Mouse (Mus musculus): Measurements from ENCODE around the gene Cma1. TPM values are rescaled to one million over a fixed set of nuclear protein-coding genes. Genes with fewer than 3 reads are reported as not detected.

Cma1 gene
- polyA plus RNA-seq, 1 experiment from 2014 or later, result 0.12 TPM

DNA sequence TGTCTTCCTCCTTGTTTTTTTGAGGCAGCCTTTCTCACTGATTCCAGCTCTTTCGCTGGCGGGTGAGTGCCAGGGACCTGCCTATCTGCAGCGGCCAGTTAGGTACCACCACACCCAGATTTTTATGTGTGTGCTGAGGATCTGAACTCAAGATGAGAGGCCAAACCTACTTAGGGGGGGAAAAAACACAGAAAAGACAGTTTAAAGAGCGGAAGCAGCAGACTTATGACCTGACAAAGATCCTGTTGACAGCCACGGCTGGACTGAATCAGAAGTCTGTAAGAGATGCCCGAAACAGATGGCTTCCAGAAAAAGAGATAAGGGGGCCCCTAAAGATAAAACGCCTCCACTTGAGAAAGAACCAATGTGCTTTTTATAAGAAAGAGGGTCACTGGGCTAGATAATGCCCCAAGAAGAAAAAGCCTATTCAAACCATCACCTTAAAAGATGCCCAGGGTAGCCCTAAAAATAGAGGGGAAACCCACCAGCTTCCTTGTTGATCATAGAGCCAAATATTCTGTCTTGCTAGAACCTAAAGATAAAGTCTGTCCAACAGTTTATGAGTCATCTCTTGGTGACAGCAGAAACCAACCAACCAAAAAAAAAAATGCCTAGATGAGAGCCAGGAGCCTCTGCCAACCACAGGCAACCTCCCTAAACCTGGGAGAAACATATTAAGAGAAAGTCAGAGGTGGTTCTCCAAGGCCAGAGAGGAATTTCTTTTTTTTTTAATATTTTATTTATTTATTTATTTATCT, 21.8 kb downstream of the Cma1 start:
- H3K27me3 ChIP-seq, result no peaks in the 10 kb centered on the region
- H3K36me3 ChIP-seq, result no peaks in the 10 kb centered on the region
- peak overlapping the region; percentile 42 for H3K4me2 ChIP-seq
- H3K4me3 ChIP-seq (replicated peaks), result peak overlapping the region; percentile 0
- H3K9me3 ChIP-seq (replicated peaks), result no peaks in the 10 kb centered on the region
- 8% methylated on average over 7 of the region's 7 CpGs for WGBS (ENCODE audit: insufficient replicate concordance)
- ATAC-seq (ENCODE audit: low read depth) (peak; percentile 85), DNase-seq (peak; percentile 56)
- peak overlapping the region; percentile 76 for H3K27ac ChIP-seq
- 0 out of 2 replicates have a peak overlapping the region, but pooled peaks have one; percentile 33 for H3K9ac ChIP-seq
- peaks cover 46% of the 10 kb centered on the region for H3K4me1 ChIP-seq (replicated peaks)

- no peaks in the 10 kb centered on the region for H3K9me3 ChIP-seq (replicated peaks)
- no peak overlapping the region for H3K4me3 ChIP-seq (replicated peaks)
- ATAC-seq (ENCODE audit: low read depth), result no peak
- WGBS (ENCODE audit: insufficient replicate concordance), result 32% methylated on average over 14 of the region's 14 CpGs
- H3K36me3 ChIP-seq, result no peaks in the 10 kb centered on the region
- no peak overlapping the region for H3K9ac ChIP-seq
- no peaks in the 10 kb centered on the region for H3K27me3 ChIP-seq
- H3K27ac ChIP-seq, result no peak overlapping the region
- no peak overlapping the region for H3K4me2 ChIP-seq
- H3K4me1 ChIP-seq (replicated peaks), result peaks cover 24% of the 10 kb centered on the region
- peak; percentile 59 for DNase-seq
Measured at GRCm38 (mm10) chr14:55918240-55919082, 26.0 kb downstream of the Cma1 start.

GRCm38 (mm10) chr14:55913406-55913805, 31.1 kb downstream of the Cma1 start:
- H3K4me3 ChIP-seq (replicated peaks), result no peak overlapping the region
- H3K27me3 ChIP-seq, result no peaks in the 10 kb centered on the region
- 19% methylated on average over 4 of the region's 4 CpGs for WGBS (ENCODE audit: insufficient replicate concordance)
- no peaks in the 10 kb centered on the region for H3K9me3 ChIP-seq (replicated peaks)
- H3K36me3 ChIP-seq, result no peaks in the 10 kb centered on the region
- no peak overlapping the region for H3K4me2 ChIP-seq
- no peaks in the 10 kb centered on the region for H3K4me1 ChIP-seq (replicated peaks)
- H3K27ac ChIP-seq, result no peak overlapping the region
- no peak for DNase-seq
- H3K9ac ChIP-seq, result no peak overlapping the region
- no peak for ATAC-seq (ENCODE audit: low read depth)

- DNase-seq (no peak), ATAC-seq (ENCODE audit: low read depth) (no peak)
- WGBS (ENCODE audit: insufficient replicate concordance), result 17% methylated on average over 1 of the region's 1 CpGs
- no peak overlapping the region for H3K4me2 ChIP-seq
- H3K9ac ChIP-seq, result no peak overlapping the region
- H3K4me1 ChIP-seq (replicated peaks), result peaks cover 10% of the 10 kb centered on the region
- H3K36me3 ChIP-seq, result no peaks in the 10 kb centered on the region
- no peak overlapping the region for H3K27ac ChIP-seq
- H3K27me3 ChIP-seq, result 0 out of 2 replicates have a peak, but pooled peaks cover 3% of the 10 kb centered on the region
- no peak overlapping the region for H3K4me3 ChIP-seq (replicated peaks)
- H3K9me3 ChIP-seq (replicated peaks), result no peaks in the 10 kb centered on the region
Measured at GRCm38 (mm10) chr14:55905518-55905917, 39.0 kb downstream of the Cma1 start.

- H3K9me3 ChIP-seq (replicated peaks), result no peaks in the 10 kb centered on the region
- WGBS (ENCODE audit: insufficient replicate concordance), result 9% methylated on average over 12 of the region's 12 CpGs
- H3K4me2 ChIP-seq, result peak overlapping the region; percentile 81
- peak overlapping the region; percentile 67; the same call in 1 of the 2 replicates for H3K9ac ChIP-seq
- ATAC-seq (ENCODE audit: low read depth) (no peak), DNase-seq (no peak)
- H3K27me3 ChIP-seq, result peaks cover 3% of the 10 kb centered on the region; the same call in 1 of the 2 replicates
- H3K27ac ChIP-seq, result no peak overlapping the region
- peak overlapping the region; percentile 56 for H3K4me3 ChIP-seq (replicated peaks)
- peaks cover 28% of the 10 kb centered on the region for H3K4me1 ChIP-seq (replicated peaks)
- H3K36me3 ChIP-seq, result peaks cover 30% of the 10 kb centered on the region
Measured at GRCm38 (mm10) chr14:55900414-55900755, 44.1 kb downstream of the Cma1 start.

- H3K4me2 ChIP-seq, result peak within 1 kb of the TSS; percentile 81
- ATAC-seq (ENCODE audit: low read depth) (peak; percentile 68), DNase-seq (peak; percentile 50)
- peaks cover 3% of the 10 kb centered on the region; the same call in 1 of the 2 replicates for H3K27me3 ChIP-seq
- H3K9ac ChIP-seq, result peak within 1 kb of the TSS; percentile 67
- H3K36me3 ChIP-seq, result peaks cover 35% of the 10 kb centered on the region
- H3K4me1 ChIP-seq (replicated peaks), result peaks cover 28% of the 10 kb centered on the region
- 0 out of 2 replicates have a peak within 1 kb of the TSS, but pooled peaks have one; percentile 29 for H3K27ac ChIP-seq
- H3K9me3 ChIP-seq (replicated peaks), result no peaks in the 10 kb centered on the region
- peak within 1 kb of the TSS; percentile 56 for H3K4me3 ChIP-seq (replicated peaks)
- 3% methylated on average over 39 of the region's 39 CpGs for WGBS (ENCODE audit: insufficient replicate concordance)
Measured at GRCm38 (mm10) chr14:55899701-55900413, 44.6 kb downstream of the Cma1 start, which contains the start of gene Sdr39u1. Sdr39u1 (minus strand) TSS chr14:55900293.

DNA sequence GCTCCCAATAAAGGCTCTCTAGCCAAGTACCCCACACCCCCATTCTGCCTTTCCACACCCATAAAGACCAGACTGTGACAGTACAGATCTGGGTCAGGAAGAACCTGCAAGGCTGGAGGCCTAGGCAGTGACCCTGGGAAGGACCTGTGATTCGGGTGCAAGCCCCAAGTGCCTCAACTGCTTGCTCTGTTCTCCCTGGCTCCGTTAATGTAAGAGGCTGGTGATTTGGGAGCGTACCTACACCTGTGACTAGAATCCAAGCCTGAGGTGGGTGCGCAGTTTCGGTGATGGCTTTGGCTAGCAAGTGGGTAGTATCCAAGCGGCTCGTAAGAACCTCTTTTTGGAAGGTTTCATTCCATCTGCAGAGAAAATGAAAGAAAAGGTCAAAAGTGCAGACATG, 45.5 kb downstream of the Cma1 start:
- DNase-seq (no peak), ATAC-seq (ENCODE audit: low read depth) (no peak; the same call in 1 of the 2 replicates)
- Histone ChIP-seq H3K4me1 (replicated peaks) (peaks cover 28% of the 10 kb centered on the region), H3K9ac (0 out of 2 replicates have a peak overlapping the region, but pooled peaks have one; percentile 67), H3K9me3 (replicated peaks) (no peaks in the 10 kb centered on the region), H3K4me2 (peak overlapping the region; percentile 81; the same call in 1 of the 2 replicates), H3K36me3 (peaks cover 44% of the 10 kb centered on the region), H3K27ac (no peak overlapping the region), H3K4me3 (replicated peaks) (no peak overlapping the region), H3K27me3 (peaks cover 3% of the 10 kb centered on the region; the same call in 1 of the 2 replicates)
- WGBS (ENCODE audit: insufficient replicate concordance), result 82% methylated on average over 7 of the region's 7 CpGs

DNA sequence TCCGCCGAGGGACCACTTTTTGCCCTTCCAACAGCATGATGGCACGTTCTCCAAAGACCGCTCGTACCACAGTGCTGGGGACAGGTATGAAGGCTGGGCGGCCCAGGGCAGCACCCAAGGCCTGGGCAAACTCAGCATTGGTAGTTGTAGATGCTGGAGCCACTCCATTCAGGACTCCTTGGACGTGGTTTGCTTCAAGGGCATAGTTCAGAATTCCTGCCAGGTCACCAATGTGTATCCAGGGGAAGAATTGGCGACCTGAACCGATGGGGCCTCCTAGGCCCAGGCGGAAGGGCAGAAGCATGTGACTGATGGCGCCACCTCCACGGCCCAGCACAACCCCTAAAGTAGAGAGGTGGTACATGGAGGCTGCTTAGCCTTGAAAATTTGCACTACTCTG, 46.8 kb downstream of the Cma1 start:
- Histone ChIP-seq H3K9me3 (replicated peaks) (no peaks in the 10 kb centered on the region), H3K4me3 (replicated peaks) (no peak overlapping the region), H3K9ac (no peak overlapping the region), H3K4me2 (no peak overlapping the region), H3K27me3 (peaks cover 3% of the 10 kb centered on the region; the same call in 1 of the 2 replicates), H3K27ac (no peak overlapping the region), H3K4me1 (replicated peaks) (peaks cover 28% of the 10 kb centered on the region), H3K36me3 (peaks cover 52% of the 10 kb centered on the region)
- DNase-seq (no peak), ATAC-seq (ENCODE audit: low read depth) (no peak)
- WGBS (ENCODE audit: insufficient replicate concordance), result 82% methylated on average over 12 of the region's 12 CpGs

Other genes starting within 250 kb of the Cma1 start
- gene Tgm1, start 230.7 kb downstream of the Cma1 start, polyA plus RNA-seq (2015; fragmentation: Nextera tagmentation; extraction: Ambion mirVana), result 1.5 and 2.0 TPM in 2 replicates
- 12.9 and 14.7 TPM in 2 replicates for gene Rabggta, start 222.4 kb downstream of the Cma1 start, polyA plus RNA-seq (2015; fragmentation: Nextera tagmentation; extraction: Ambion mirVana)
- 36.1 and 36.4 TPM in 2 replicates for gene Dhrs1, start 199.0 kb downstream of the Cma1 start, polyA plus RNA-seq (2015; fragmentation: Nextera tagmentation; extraction: Ambion mirVana)
- 41.9 and 42.8 TPM in 2 replicates for gene Nop9, start 199.0 kb downstream of the Cma1 start, polyA plus RNA-seq (2015; fragmentation: Nextera tagmentation; extraction: Ambion mirVana)
- gene Cideb, start 186.2 kb downstream of the Cma1 start, polyA plus RNA-seq (2015; fragmentation: Nextera tagmentation; extraction: Ambion mirVana), result 21.1 and 21.3 TPM in 2 replicates
- gene Ltb4r2, start 183.2 kb downstream of the Cma1 start, polyA plus RNA-seq (2015; fragmentation: Nextera tagmentation; extraction: Ambion mirVana), result 0.92 and 1.3 TPM in 2 replicates
- 4.4 and 4.6 TPM in 2 replicates for gene Ltb4r1, start 178.7 kb downstream of the Cma1 start, polyA plus RNA-seq (2015; fragmentation: Nextera tagmentation; extraction: Ambion mirVana)
- 1.8 and 2.2 TPM in 2 replicates for gene Adcy4, start 160.6 kb downstream of the Cma1 start, polyA plus RNA-seq (2015; fragmentation: Nextera tagmentation; extraction: Ambion mirVana)
- gene Ripk3, start 155.8 kb downstream of the Cma1 start, polyA plus RNA-seq (2015; fragmentation: Nextera tagmentation; extraction: Ambion mirVana), result 20.4 and 22.1 TPM in 2 replicates
- 1.5 and 1.8 TPM in 2 replicates for gene Nfatc4, start 121.5 kb downstream of the Cma1 start, polyA plus RNA-seq (2015; fragmentation: Nextera tagmentation; extraction: Ambion mirVana)
- gene Nynrin, start 90.7 kb downstream of the Cma1 start, polyA plus RNA-seq (2015; fragmentation: Nextera tagmentation; extraction: Ambion mirVana), result 2.2 and 3.1 TPM in 2 replicates
- 0.10 and 0.13 TPM in 2 replicates for gene Cbln3, start 60.3 kb downstream of the Cma1 start, polyA plus RNA-seq (2015; fragmentation: Nextera tagmentation; extraction: Ambion mirVana)
- 6.8 and 7.6 TPM in 2 replicates for gene Khnyn, start 59.7 kb downstream of the Cma1 start, polyA plus RNA-seq (2015; fragmentation: Nextera tagmentation; extraction: Ambion mirVana)
- gene Sdr39u1, start 44.4 kb downstream of the Cma1 start, polyA plus RNA-seq (2015; fragmentation: Nextera tagmentation; extraction: Ambion mirVana), result 13.3 and 14.1 TPM in 2 replicates
- not detected in 2 replicates for gene Cma2, start 6.3 kb upstream of the Cma1 start, polyA plus RNA-seq (2015; fragmentation: Nextera tagmentation; extraction: Ambion mirVana)
- gene Mcpt1, start 73.3 kb upstream of the Cma1 start, polyA plus RNA-seq (2015; fragmentation: Nextera tagmentation; extraction: Ambion mirVana), result not detected in 2 replicates
- not detected in 2 replicates for gene Mcpt9, start 85.8 kb upstream of the Cma1 start, polyA plus RNA-seq (2015; fragmentation: Nextera tagmentation; extraction: Ambion mirVana)
- 0.24 TPM in 2 replicates for gene Mcpt2, start 97.4 kb upstream of the Cma1 start, polyA plus RNA-seq (2015; fragmentation: Nextera tagmentation; extraction: Ambion mirVana)
- not detected in 2 replicates for gene Mcpt4, start 117.6 kb upstream of the Cma1 start, polyA plus RNA-seq (2015; fragmentation: Nextera tagmentation; extraction: Ambion mirVana)
- 2.3 and 3.3 TPM in 2 replicates for gene Mcpt8, start 140.6 kb upstream of the Cma1 start, polyA plus RNA-seq (2015; fragmentation: Nextera tagmentation; extraction: Ambion mirVana)
- 20.1 and 21.8 TPM in 2 replicates for gene Ctsg, start 157.9 kb upstream of the Cma1 start, polyA plus RNA-seq (2015; fragmentation: Nextera tagmentation; extraction: Ambion mirVana)
- not detected in 2 replicates for gene Gzme, start 175.9 kb upstream of the Cma1 start, polyA plus RNA-seq (2015; fragmentation: Nextera tagmentation; extraction: Ambion mirVana)
- not detected in 2 replicates for gene Gzmd, start 187.9 kb upstream of the Cma1 start, polyA plus RNA-seq (2015; fragmentation: Nextera tagmentation; extraction: Ambion mirVana)
- not detected in 2 replicates for gene Gzmg, start 214.9 kb upstream of the Cma1 start, polyA plus RNA-seq (2015; fragmentation: Nextera tagmentation; extraction: Ambion mirVana)
- not detected in 2 replicates for gene Gzmn, start 229.9 kb upstream of the Cma1 start, polyA plus RNA-seq (2015; fragmentation: Nextera tagmentation; extraction: Ambion mirVana)

Measured in liver, embryonic 13.5 days (tissue).